Mouse (Mus musculus) thymus, postnatal 0 days (tissue): ENCODE measurements at regions not wholly inside any gene's neighbourhood (a gene's known extent, or its start where the extent isn't known, plus 50 kb on each side); places are given as distances from the start of the nearest gene placed in this dataset.
A peak's percentile ranks its signal among the peaks of the same experiment; 100 is the strongest.
"Not testable (repeated sequence)": the region's sequence is repeated elsewhere in the genome, so short reads cannot be mapped to it uniquely, and the experiment has no call there.

ENCODE experiments used
- DNase-seq: peaks from one replicate; pipeline ENCODE4 v3.0.0-alpha.2; 2015; ENCODE audit warnings: low spot score

DNA sequence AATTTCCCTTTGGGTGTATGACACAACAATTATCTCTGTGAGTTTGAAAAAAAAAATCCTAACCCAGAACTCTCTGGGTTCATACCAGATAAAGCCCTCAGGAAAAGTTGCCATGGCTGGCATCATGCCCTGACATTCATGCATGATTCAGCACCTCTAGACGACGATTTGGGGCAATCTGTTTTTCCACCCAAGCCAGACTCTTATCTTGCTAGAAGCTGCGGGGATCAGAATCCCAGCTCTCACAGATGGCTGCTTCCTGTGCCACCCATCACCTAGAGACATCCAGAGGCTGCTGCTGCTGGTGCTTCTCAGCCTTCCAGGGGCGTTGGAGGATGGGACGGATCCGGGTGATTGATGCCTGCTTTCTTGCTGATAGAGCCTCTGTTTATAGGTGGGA is 209.2 kb downstream of the Cd47 start:
- DNase-seq, result no peak

GRCm38 (mm10) chr16:50010074-50010473 is 209.7 kb downstream of the Cd47 start:
- no peak for DNase-seq

GRCm38 (mm10) chr16:50010532-50010971 is 210.2 kb downstream of the Cd47 start:
- DNase-seq, result no peak

DNA sequence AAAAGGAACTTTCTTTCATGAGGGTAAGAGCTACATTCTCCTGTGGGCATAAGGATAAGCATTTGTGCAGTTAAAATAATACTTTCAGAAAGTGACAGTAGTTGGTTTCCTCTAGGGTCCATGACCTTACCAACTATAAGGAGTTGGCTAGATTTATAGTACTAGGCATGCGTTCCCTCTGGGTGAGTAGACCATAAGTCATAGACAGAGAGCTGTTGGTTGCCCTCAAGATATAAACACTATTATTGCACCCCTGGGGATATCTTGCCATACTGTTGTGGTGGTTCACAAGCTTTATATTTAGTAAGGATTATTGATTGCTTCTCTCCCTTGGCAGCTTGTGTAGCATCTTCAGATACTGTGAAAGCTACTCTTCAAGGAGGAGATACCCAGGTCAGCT is 223.6 kb downstream of the Cd47 start:
- no peak for DNase-seq

DNA sequence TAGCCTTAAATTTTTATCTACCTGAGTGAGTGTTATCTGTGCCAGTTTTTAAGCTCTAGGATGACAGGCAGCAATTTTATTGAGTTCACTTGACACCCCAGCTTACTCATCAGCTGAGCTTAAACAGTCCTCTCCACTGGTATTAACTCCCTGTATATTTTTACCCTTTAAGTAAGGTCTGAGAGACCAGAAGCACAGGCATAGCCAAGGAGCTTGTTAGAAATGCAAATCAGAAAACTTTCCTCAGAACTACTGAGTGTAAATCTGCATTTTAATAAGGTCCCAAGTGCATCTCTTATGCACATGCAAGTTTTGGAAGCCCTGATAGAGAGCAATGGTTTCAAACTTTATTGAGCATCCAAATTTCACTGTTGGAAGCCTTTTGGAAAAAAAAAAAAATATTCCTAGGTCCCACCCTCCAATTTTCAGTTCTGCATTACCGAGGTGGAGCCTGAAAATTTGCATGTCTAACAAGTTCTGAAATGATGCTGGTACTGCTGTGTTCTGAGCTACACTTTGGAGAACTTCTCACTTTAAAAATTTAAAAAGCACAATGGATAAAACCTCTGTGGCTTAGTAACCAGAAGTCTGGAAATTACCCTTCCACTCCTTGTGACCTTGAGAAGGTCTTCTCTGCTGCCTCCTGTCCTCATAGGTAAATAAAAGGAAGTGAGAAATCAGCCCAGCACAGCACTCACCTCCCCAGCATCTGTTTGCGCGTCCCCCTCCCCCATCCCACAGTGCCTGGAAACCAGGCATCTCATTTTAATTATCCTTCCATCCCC is 226.0 kb downstream of the Cd47 start:
- DNase-seq, result no peak

- DNase-seq, result no peak
Measured at GRCm38 (mm10) chr16:50027189-50027588, 226.9 kb downstream of the Cd47 start.

DNA sequence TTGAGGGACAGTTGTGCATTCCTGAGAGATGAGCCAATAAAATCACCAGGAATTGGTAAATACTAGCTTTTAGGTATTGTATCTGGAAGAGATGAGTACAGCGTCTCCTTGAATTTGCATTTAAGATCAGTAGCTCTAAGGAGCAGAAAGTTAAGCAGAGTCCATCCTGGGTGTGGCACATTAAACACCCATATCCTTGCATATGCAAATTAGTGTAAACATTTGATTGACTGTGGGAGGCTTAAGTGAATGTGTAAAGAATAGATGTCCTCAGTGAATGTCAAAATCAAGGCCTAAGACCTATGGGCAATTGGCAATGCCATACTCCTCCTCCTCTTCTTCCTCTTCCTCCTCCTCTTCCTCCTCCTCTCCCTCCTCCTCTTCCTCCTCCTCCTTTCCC is 229.4 kb downstream of the Cd47 start:
- no peak for DNase-seq

DNA sequence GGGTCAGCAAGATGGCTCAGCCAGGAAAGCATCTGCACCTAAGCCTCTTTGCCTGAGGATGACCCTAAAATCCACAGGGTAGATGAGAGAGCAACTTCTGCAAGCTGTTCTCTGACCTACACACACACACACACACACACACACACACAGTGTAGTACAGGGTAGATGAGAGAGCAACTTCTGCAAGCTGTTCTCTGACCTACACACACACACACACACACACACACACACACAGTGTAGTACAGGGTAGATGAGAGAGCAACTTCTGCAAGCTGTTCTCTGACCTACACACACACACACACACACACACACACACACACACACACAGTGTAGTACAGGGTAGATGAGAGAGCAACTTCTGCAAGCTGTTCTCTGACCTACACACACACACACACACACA is 230.0 kb downstream of the Cd47 start:
- DNase-seq, result not testable (repeated sequence)

GRCm38 (mm10) chr16:50030905-50031369 is 230.6 kb downstream of the Cd47 start:
- DNase-seq, result peak; percentile 24

- DNase-seq, result no peak
Measured at GRCm38 (mm10) chr16:50032798-50033197, 232.5 kb downstream of the Cd47 start.

- DNase-seq, result no peak
Measured at GRCm38 (mm10) chr16:50036296-50036734, 236.0 kb downstream of the Cd47 start.

DNA sequence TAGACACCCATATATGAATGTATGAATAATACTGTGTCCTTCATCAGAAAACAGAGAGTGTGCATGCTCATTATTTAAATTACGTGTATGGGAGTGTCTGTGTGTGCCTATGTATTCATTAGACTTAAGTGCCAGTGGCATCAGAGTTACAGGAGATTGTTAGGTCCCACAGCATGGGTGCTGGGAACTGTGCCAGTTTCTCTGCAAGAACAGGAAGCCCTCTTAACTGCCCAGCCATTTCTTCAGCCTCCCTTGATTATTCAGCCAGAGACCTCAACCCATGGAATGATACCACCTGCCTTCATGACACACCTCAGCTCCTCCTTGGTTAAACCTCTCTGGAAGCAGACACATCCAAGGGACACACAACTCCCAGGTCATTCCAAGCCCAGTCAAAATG is 243.8 kb downstream of the Cd47 start:
- DNase-seq, result no peak

- peak; percentile 75 for DNase-seq
Measured at GRCm38 (mm10) chr16:50045552-50046547, 245.5 kb downstream of the Cd47 start.

GRCm38 (mm10) chr16:50063540-50063939 is 263.2 kb downstream of the Cd47 start:
- no peak for DNase-seq

DNA sequence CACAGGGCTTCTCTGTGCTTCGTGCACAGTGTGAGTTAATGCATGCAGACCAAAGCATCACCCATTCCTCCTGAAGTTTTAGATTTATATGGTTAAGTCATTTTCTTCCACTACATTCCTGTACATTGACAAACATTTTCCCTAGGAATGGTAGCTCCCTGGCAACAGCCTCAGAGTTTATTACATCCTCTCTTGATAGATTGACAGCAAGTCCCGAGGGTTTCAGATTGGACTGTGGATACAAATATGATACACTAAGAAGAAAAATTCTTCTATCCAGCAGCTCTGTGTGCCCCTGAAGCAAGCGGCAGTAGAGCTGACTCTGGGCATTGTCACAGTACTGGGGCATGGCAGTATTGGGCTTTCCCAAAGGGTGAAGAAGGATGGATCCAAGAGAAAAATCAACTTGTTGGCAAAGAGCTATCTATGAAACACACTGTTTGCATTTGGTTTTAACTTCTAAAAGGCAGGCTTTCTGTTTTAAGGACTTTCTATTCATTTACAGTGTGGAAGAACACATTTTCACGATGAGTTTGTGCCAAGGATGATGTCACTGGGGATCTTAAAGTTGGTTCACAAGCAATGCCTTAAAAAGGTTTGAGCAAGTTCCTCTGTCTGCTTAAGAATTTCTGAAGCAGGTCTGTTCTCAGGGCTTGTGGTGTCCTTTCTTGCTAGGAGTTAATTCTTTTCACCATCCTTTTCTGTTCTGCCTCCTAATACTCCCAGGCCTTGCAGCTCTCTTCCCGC is 265.2 kb downstream of the Cd47 start:
- no peak for DNase-seq

DNA sequence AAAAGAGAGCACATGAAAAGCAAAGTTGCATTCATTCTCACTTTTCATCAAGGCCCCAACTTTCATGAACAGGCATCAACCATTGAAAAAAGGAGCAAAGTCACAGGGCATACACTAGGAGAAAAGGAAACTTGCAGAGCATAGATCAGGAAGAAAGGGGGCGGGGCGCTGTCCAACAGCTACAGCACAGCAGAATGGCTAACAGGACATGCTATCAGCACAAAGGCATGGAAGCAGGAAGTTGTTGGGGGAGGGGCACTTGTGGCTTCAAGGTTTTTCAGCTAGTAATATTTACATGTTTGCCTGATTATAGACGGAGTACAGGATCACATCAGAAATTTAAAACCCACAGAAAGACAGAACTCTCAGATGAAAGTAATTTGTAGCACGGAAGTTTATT is 268.7 kb downstream of the Cd47 start:
- peak; percentile 73 for DNase-seq

- DNase-seq, result no peak
Measured at GRCm38 (mm10) chr16:50070728-50071127, 270.4 kb downstream of the Cd47 start.

DNA sequence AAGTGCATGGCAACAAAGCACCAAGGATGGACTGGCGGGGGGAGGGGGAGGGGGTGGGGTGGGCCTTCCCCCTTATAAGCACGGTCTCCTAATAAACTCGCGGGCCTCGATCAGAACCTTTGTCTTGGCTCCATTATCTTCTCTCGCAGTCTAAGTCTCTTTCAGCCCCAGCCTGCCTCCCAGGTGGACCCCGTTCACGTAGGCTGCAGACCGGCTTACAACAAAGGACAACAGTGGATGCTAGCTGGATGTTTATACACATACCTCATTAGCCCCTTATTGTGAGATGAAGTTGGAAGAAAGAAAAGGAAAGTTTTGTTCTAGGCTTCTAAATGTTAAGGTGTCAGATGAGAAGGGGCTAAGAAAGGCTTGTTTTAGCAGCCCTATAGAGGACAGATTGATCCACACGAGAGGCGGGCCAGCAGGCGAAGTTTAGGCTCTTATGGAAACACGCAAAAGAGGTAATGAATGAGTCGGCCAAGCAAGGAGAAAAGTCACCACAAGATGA is 272.6 kb downstream of the Cd47 start:
- no peak for DNase-seq

- DNase-seq, result peak; percentile 40
Measured at GRCm38 (mm10) chr16:50073979-50074378, 273.6 kb downstream of the Cd47 start.

GRCm38 (mm10) chr16:50075641-50076040 is 275.3 kb downstream of the Cd47 start:
- no peak for DNase-seq

GRCm38 (mm10) chr16:50081511-50081910 is 281.2 kb downstream of the Cd47 start:
- DNase-seq, result no peak
